Mouse (Mus musculus) limb, embryonic 15.5 days (tissue): Measurements from ENCODE around the gene Ddx52. TPM values are rescaled to one million over a fixed set of nuclear protein-coding genes. Genes with fewer than 3 reads are reported as not detected.

Experiments used
- ATAC-seq: fragments of 200-750 bp; cut with Nextera tagmentation; 2 replicates; pipeline ENCODE4 v1.8.0; 2017; ENCODE audit warnings: low read depth, moderate TSS enrichment; ENCODE audit not compliant: insufficient number of reproducible peaks, low FRiP score, low TSS enrichment
- H3K27ac ChIP-seq: fragments of 300-500 bp; sonication (generic); 2 replicates; pipeline ENCODE4 v1.5.1; 2015; ENCODE audit warnings: moderate library complexity, mild to moderate bottlenecking, inconsistent platforms
- H3K27me3 ChIP-seq: fragments of 300-500 bp; sonication (generic); 2 replicates; pipeline ENCODE4 v1.6.1; 2015; ENCODE audit warnings: inconsistent platforms
- H3K36me3 ChIP-seq: fragments of 300-500 bp; sonication (generic); 2 replicates; pipeline ENCODE4 v1.6.1; 2015; ENCODE audit warnings: inconsistent platforms
- H3K4me1 ChIP-seq: fragments of 300-500 bp; sonication (generic); 2 replicates; pipeline ENCODE4 v1.6.1; 2015; ENCODE audit warnings: inconsistent platforms
- H3K4me2 ChIP-seq: fragments of 300-500 bp; sonication (generic); 2 replicates; pipeline ENCODE4 v1.6.1; 2015; ENCODE audit warnings: mild to moderate bottlenecking, inconsistent platforms
- H3K4me3 ChIP-seq: fragments of 300-500 bp; sonication (generic); 2 replicates; pipeline ENCODE4 v1.5.1; 2015; ENCODE audit warnings: mild to moderate bottlenecking, inconsistent platforms
- H3K9ac ChIP-seq: fragments of 300-500 bp; sonication (generic); 2 replicates; pipeline ENCODE4 v1.6.1; 2015; ENCODE audit warnings: inconsistent platforms
- H3K9me3 ChIP-seq: fragments of 300-500 bp; sonication (generic); 2 replicates; pipeline ENCODE4 v1.6.1; 2016; ENCODE audit warnings: inconsistent platforms
- WGBS: fragments of 180-500 bp; shearing (Covaris S2); methylation state at CpG from one replicate; pipeline ENCODE4 v1.1.7; 2015; 5-methylcytosine and 5-hydroxymethylcytosine counted together
- polyA plus RNA-seq: library from polyadenylated mRNA; unstranded; fragments of >200 nt; fragmentation: Nextera tagmentation; extraction: Ambion mirVana; gene quantifications from 2 replicates; pipeline ENCODE4 v1.2.1, GENCODE M21; 2015

The Ddx52 gene
- polyA plus RNA-seq, 1 experiment from 2014 or later = 32.5 TPM

- no peaks in the 10 kb centered on the region for H3K4me1 ChIP-seq
- H3K4me3 ChIP-seq = no peak overlapping the region
- H3K4me2 ChIP-seq = no peak overlapping the region
- WGBS = 86% methylated on average over 4 of the region's 4 CpGs
- no peaks in the 10 kb centered on the region for H3K27me3 ChIP-seq
- no peak overlapping the region for H3K9ac ChIP-seq
- no peak overlapping the region for H3K27ac ChIP-seq
- H3K9me3 ChIP-seq = no peaks in the 10 kb centered on the region
- H3K36me3 ChIP-seq = peaks cover 72% of the 10 kb centered on the region
- ATAC-seq = no peak
Measured at GRCm38 (mm10) chr11:83999411-83999915, 57.6 kb downstream of the Ddx52 start.

- no peak for ATAC-seq
- no peaks in the 10 kb centered on the region for H3K27me3 ChIP-seq
- H3K4me2 ChIP-seq = no peak overlapping the region
- H3K9me3 ChIP-seq = no peaks in the 10 kb centered on the region
- H3K9ac ChIP-seq = no peak overlapping the region
- no peak overlapping the region for H3K27ac ChIP-seq
- H3K36me3 ChIP-seq = peaks cover 62% of the 10 kb centered on the region
- no peaks in the 10 kb centered on the region for H3K4me1 ChIP-seq
- no peak overlapping the region for H3K4me3 ChIP-seq
- WGBS = 85% methylated on average over 3 of the region's 3 CpGs
Measured at GRCm38 (mm10) chr11:84001257-84001656, 59.4 kb downstream of the Ddx52 start.

GRCm38 (mm10) chr11:84003986-84004385 lies 62.1 kb downstream of the Ddx52 start:
- Histone ChIP-seq H3K9ac (no peak overlapping the region), H3K9me3 (no peaks in the 10 kb centered on the region), H3K4me3 (no peak overlapping the region), H3K36me3 (peaks cover 53% of the 10 kb centered on the region), H3K27ac (no peak overlapping the region), H3K4me1 (no peaks in the 10 kb centered on the region), H3K4me2 (no peak overlapping the region), H3K27me3 (no peaks in the 10 kb centered on the region)
- no peak for ATAC-seq
- 80% methylated on average over 6 of the region's 6 CpGs for WGBS

DNA sequence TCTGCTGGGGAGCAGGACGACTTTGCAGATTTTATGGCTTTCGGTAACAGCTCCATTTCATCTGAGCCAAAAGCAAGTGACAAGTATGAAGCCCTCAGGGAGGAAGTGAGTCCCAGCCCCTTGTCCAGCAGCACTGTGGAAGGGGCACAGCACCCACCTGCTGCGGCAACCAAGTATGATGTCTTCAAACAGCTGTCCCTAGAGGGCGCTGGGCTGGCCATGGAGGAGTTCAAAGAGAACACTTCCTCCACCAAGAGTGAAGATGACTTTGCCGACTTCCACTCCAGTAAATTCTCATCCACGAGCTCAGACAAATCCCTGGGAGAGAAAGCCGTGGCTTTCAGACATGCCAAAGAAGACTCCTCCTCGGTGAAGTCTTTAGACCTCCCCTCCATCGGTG lies 67.1 kb downstream of the Ddx52 start:
- Histone ChIP-seq H3K9ac (no peak overlapping the region), H3K27me3 (no peaks in the 10 kb centered on the region), H3K4me1 (0 out of 2 replicates have a peak, but pooled peaks cover 3% of the 10 kb centered on the region), H3K4me3 (no peak overlapping the region), H3K27ac (no peak overlapping the region), H3K9me3 (no peaks in the 10 kb centered on the region), H3K36me3 (peaks cover 36% of the 10 kb centered on the region), H3K4me2 (no peak overlapping the region)
- no peak for ATAC-seq
- WGBS = 78% methylated on average over 9 of the region's 9 CpGs

- 83% methylated on average over 9 of the region's 9 CpGs for WGBS
- ATAC-seq = no peak
- no peaks in the 10 kb centered on the region for H3K27me3 ChIP-seq
- H3K9ac ChIP-seq = no peak overlapping the region
- no peaks in the 10 kb centered on the region for H3K9me3 ChIP-seq
- no peak overlapping the region for H3K4me2 ChIP-seq
- H3K4me3 ChIP-seq = no peak overlapping the region
- H3K36me3 ChIP-seq = peaks cover 33% of the 10 kb centered on the region
- H3K4me1 ChIP-seq = 0 out of 2 replicates have a peak, but pooled peaks cover 3% of the 10 kb centered on the region
- no peak overlapping the region for H3K27ac ChIP-seq
Measured at GRCm38 (mm10) chr11:84010411-84010810, 68.5 kb downstream of the Ddx52 start.

- Histone ChIP-seq H3K36me3 (peaks cover 29% of the 10 kb centered on the region), H3K27ac (no peak overlapping the region), H3K4me1 (0 out of 2 replicates have a peak, but pooled peaks cover 3% of the 10 kb centered on the region), H3K9ac (no peak overlapping the region), H3K4me3 (no peak overlapping the region), H3K4me2 (no peak overlapping the region), H3K27me3 (no peaks in the 10 kb centered on the region), H3K9me3 (no peaks in the 10 kb centered on the region)
- no peak for ATAC-seq
- WGBS = 43% methylated on average over 12 of the region's 12 CpGs
Measured at GRCm38 (mm10) chr11:84011050-84011449, 69.2 kb downstream of the Ddx52 start.

- WGBS = 74% methylated on average over 2 of the region's 2 CpGs
- no peaks in the 10 kb centered on the region for H3K9me3 ChIP-seq
- no peak overlapping the region for H3K27ac ChIP-seq
- H3K4me2 ChIP-seq = no peak overlapping the region
- peaks cover 26% of the 10 kb centered on the region for H3K36me3 ChIP-seq
- H3K4me1 ChIP-seq = 0 out of 2 replicates have a peak, but pooled peaks cover 3% of the 10 kb centered on the region
- no peaks in the 10 kb centered on the region for H3K27me3 ChIP-seq
- no peak overlapping the region for H3K9ac ChIP-seq
- H3K4me3 ChIP-seq = no peak overlapping the region
- no peak for ATAC-seq
Measured at GRCm38 (mm10) chr11:84011576-84011975, 69.7 kb downstream of the Ddx52 start.

Other genes with a start within 250 kb of the Ddx52 start
- gene Wfdc17, start 238.1 kb upstream of the Ddx52 start, polyA plus RNA-seq = 1.6 and 1.7 TPM in 2 replicates
- 0.88 and 1.4 TPM in 2 replicates for gene Wfdc18, start 233.0 kb upstream of the Ddx52 start, polyA plus RNA-seq
- gene Wfdc21, start 195.1 kb upstream of the Ddx52 start, polyA plus RNA-seq = 1.3 and 1.4 TPM in 2 replicates
- gene Heatr6, start 188.4 kb upstream of the Ddx52 start, polyA plus RNA-seq = 22.0 and 25.7 TPM in 2 replicates
- 0.08 TPM in 1 of 2 replicates, not detected in the other for gene Hnf1b, start 92.0 kb upstream of the Ddx52 start, polyA plus RNA-seq
- 8.9 and 11.0 TPM in 2 replicates for gene Synrg, start 22.4 kb downstream of the Ddx52 start, polyA plus RNA-seq
- gene Dusp14, start 127.2 kb downstream of the Ddx52 start, polyA plus RNA-seq = 22.9 and 28.1 TPM in 2 replicates
- 30.0 and 32.8 TPM in 2 replicates for gene Tada2a, start 187.5 kb downstream of the Ddx52 start, polyA plus RNA-seq
- 12.4 and 13.0 TPM in 2 replicates for gene Acaca, start 187.6 kb downstream of the Ddx52 start, polyA plus RNA-seq
- not detected in 2 replicates for gene Gm11437, start 225.4 kb downstream of the Ddx52 start, polyA plus RNA-seq